Mouse (Mus musculus): ENCODE measurements around the gene Pradc1. TPM values are rescaled to one million over a fixed set of nuclear protein-coding genes. Genes with fewer than 3 reads are reported as not detected.
"Not testable (repeated sequence)": the region's sequence is repeated elsewhere in the genome, so short reads cannot be mapped to it uniquely, and the experiment has no call there.

Pradc1 gene
- polyA plus RNA-seq, 1 experiment from 2014 or later, result 31.6 TPM

DNA sequence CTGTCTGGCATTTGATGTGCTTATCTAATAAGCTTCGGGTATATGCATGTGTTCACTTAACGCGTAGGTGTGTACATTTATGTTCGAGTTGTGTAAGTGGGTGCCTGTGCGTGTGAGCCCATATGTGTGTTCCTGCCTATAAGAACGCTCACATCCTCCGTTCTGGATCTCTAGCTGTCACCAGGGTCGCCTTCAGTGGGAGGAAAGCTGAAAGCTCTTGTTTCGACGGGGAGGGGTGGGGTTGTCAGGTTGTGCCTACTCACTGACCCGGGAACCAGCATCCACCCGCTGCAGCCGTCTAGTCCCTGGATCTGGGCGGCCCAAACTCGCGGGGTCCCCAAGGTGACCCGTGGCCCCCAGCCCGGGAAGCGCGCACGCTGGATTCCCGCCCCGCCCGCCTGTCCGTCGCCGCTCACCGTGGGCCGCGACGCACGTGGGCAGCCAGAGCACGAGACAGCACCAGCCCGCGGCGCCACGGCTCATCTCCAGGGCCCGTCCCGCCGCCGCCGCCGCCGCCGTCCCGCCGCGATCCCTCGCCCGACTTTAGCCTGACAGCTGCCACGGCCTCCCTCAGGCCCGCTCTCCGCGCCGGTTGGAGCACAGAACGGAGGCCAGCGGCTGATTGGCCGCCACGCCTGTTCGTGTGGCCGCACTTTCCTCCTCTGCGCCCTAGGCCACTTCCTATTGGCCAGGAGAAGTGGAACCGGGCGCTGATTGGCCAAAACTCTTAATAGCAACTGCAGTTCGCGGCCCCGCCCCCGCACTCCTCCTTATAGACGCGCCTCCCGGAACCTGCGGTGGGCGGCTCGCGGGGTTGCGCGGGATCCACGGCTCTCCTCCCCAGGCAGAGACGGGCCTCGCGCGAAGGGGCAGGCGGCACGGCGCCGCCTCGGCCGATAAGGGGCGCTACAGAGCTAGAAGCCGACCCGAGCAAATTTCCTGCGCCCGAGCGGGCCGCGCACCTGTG, 790 bp downstream of the Pradc1 start, which contains the start of gene Cct7:
TSS of gene Cct7 (plus strand) at position 818 of the 967 bp plus-strand sequence.
- Histone ChIP-seq H3K4me1 (peaks cover 42% of the 10 kb centered on the region), H3K4me3 (peak within 1 kb of the TSS; percentile 92), H3K9ac (peak within 1 kb of the TSS; percentile 97), H3K27ac (replicated peaks) (peak within 1 kb of the TSS; percentile 88), H3K4me2 (peak within 1 kb of the TSS; percentile 98), H3K36me3 (peaks cover 29% of the 10 kb centered on the region), H3K9me3 (no peaks in the 10 kb centered on the region), H3K27me3 (replicated peaks) (no peaks in the 10 kb centered on the region)
- ATAC-seq (ENCODE audit: extremely low read depth, insufficient number of reproducible peaks, low FRiP score, low TSS enrichment), result peak; percentile 93
- 1% methylated on average over 91 of the region's 96 CpGs for WGBS

DNA sequence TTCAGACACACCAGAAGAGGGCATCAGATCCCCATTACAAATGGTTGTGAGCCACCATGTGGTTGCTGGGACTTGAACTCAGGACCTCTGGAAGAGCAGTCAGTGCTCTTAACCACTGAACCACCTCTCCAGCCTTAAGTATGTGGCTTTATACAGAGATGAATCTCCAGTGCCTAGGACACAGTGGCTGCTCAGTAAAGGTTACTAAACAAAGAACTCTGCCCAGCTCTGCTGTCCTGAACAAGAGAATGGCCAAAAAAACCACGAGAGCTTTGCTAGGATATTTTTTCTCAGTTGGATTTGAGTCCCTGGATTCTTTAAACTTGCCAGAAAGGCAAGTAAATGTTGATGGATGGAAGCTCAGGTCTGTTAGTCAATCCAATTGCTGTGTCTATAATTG, 1.6 kb downstream of the Pradc1 start:
- peaks cover 36% of the 10 kb centered on the region for H3K4me1 ChIP-seq
- 62% methylated on average over 1 of the region's 1 CpGs for WGBS
- H3K27ac ChIP-seq (replicated peaks); H3K9me3 ChIP-seq; H3K27me3 ChIP-seq (replicated peaks); ATAC-seq (ENCODE audit: extremely low read depth, insufficient number of reproducible peaks, low FRiP score, low TSS enrichment): not testable (repeated sequence)
- H3K36me3 ChIP-seq, result peaks cover 37% of the 10 kb centered on the region
- peak overlapping the region; percentile 98 for H3K4me2 ChIP-seq
- H3K4me3 ChIP-seq, result peak overlapping the region; percentile 92
- peak overlapping the region; percentile 91 for H3K9ac ChIP-seq

DNA sequence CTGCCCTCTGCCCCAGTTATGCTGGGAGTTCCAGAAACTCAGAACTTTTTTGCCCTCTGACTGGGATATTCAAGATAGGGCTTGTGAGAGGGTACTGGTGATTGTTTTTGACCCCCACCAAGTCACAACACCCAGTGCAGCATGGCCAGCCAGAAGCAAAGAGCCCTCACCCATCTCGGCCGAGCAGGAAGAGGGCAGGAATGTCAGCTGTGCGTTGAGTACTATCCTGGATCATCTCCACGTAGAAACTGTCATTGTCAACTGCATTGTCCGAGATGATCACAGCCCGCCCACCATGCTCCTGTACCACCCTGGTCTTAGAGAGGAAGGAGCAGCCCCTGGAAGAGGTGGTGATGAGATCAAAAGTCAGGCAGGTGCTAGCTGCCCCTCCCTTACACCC, 4.4 kb downstream of the Pradc1 start:
- Histone ChIP-seq H3K36me3 (peaks cover 59% of the 10 kb centered on the region), H3K4me3 (no peak overlapping the region), H3K27me3 (replicated peaks) (no peaks in the 10 kb centered on the region), H3K9ac (no peak overlapping the region), H3K9me3 (no peaks in the 10 kb centered on the region), H3K4me1 (peaks cover 8% of the 10 kb centered on the region), H3K27ac (replicated peaks) (no peak overlapping the region), H3K4me2 (no peak overlapping the region)
- 81% methylated on average over 6 of the region's 6 CpGs for WGBS
- ATAC-seq (ENCODE audit: extremely low read depth, insufficient number of reproducible peaks, low FRiP score, low TSS enrichment), result no peak

DNA sequence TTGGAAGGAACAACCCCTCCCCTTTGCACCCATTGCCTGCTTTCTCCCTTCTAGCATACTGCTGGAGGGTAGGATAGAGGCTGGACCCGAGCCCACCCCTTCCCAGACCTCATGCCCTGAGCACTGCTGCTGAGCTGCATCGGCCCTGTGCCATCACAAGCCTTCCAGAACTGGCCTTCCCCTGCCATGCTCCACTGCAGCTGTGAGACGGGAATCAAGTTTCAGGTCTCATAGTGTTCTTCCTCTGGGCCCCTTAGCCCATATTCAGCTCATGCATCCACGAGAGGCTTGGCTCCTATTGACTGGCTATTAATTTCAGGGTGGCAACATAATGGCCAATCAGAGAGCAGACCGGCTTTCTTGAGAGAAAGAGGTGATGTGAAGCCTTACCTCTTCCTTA, 6.5 kb downstream of the Pradc1 start:
- peaks cover 79% of the 10 kb centered on the region for H3K36me3 ChIP-seq

DNA sequence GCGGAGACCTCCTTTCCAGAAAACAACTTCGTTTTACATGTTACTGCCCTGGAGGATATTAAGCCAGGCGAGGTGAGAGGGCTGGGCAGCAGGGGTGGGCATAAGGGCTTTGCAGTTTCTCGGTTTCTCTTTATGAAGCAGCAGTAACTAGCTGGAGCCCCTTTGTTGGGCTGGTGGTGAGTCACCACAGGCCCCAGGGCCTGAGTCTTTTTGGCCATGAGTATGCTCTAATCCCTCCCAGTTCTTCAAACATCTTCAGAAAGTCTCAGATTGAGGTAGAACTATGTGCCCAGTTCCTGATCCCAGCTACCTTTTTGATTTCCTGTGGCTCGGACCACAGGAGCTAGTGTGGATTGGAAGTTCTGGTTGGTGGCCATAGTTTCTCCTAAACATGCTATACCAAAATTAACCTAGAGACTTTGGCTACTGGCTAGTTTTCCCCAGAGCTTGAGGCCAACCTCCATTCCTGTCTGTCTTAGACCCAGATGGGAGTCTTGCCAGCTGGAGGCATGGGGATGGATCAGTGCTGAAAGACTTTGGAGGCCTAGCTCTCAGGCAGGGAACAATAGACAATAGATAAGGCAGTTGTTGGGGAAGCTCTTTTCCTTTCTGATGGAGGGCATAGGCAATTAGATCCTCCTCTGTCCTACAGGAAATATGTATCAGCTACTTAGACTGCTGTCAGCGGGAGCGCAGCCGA, 7.4 kb downstream of the Pradc1 start:
- ATAC-seq (ENCODE audit: extremely low read depth, insufficient number of reproducible peaks, low FRiP score, low TSS enrichment), result no peak
- Histone ChIP-seq H3K9me3 (no peaks in the 10 kb centered on the region), H3K36me3 (peaks cover 88% of the 10 kb centered on the region), H3K4me1 (0 out of 2 replicates have a peak, but pooled peaks cover 4% of the 10 kb centered on the region), H3K27me3 (replicated peaks) (no peaks in the 10 kb centered on the region), H3K27ac (replicated peaks) (no peak overlapping the region), H3K9ac (no peak overlapping the region), H3K4me3 (no peak overlapping the region), H3K4me2 (no peak overlapping the region)
- WGBS, result 81% methylated on average over 8 of the region's 8 CpGs

More for the DNA sequence above, 6.5 kb downstream of the Pradc1 start:
- H3K27ac ChIP-seq (replicated peaks), result no peak overlapping the region
- 85% methylated on average over 5 of the region's 5 CpGs for WGBS
- H3K4me2 ChIP-seq, result no peak overlapping the region
- H3K4me3 ChIP-seq, result no peak overlapping the region
- H3K9me3 ChIP-seq, result no peaks in the 10 kb centered on the region
- H3K4me1 ChIP-seq, result peaks cover 6% of the 10 kb centered on the region
- ATAC-seq (ENCODE audit: extremely low read depth, insufficient number of reproducible peaks, low FRiP score, low TSS enrichment), result no peak
- H3K27me3 ChIP-seq (replicated peaks), result no peaks in the 10 kb centered on the region
- H3K9ac ChIP-seq, result no peak overlapping the region

DNA sequence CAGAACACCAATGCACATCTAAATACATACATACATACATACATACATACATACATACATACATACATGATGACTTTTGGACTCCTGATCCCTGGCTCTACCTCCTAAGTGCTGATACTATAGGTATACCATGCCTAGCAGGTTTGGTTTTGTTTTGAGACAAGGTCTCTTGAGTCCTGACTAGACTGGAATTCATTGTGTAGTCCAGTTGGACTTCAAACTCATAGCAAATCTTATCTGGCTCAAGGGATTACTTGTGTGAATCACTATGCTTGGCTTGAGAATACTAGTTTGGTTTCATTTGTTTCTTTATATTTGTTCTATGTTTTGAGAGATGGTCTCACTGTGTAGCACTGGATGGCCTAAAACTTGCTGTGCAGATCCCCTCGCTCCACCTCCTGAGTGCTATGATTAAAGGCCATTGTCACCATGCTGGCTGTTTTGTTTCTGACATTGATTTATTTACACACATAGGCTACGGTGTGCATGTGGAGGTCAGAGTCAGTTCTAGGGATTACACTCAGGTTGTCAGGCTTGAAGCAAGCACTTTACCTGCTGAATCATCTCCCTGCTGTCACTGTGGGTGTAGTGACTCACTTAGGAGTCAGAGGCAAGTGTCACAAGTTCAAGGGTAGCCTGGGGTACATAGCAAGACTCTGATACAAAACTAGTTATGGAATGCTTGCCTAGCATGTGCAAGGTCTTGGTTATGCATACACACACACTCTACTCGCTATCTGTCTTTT, 8.1 kb downstream of the Pradc1 start:
- WGBS, result 86% methylated on average over 3 of the region's 3 CpGs
- Histone ChIP-seq H3K27me3 (replicated peaks) (no peaks in the 10 kb centered on the region), H3K36me3 (peaks cover 96% of the 10 kb centered on the region)

DNA sequence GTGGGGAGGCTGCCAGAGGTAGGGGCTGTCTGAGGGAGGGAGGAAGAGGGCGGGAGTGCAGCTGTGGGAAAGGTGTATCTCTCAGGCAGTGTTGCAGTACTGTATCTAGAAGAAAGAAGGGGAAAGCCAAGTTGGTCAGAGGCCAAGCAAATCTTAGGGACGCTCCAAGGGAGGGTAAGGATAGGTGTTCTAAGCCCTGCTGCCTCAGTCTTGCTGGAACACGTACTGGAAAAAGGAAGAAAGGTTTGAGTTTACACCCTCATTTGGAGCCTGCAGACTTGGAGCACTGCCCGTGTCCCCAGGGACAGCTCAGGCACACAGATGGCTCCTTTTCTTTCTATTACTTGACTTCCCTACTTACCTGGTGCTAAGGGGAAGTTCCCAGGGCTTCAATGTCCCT, 10.6 kb downstream of the Pradc1 start:
- no peak for ATAC-seq (ENCODE audit: extremely low read depth, insufficient number of reproducible peaks, low FRiP score, low TSS enrichment)
- Histone ChIP-seq H3K9me3 (no peaks in the 10 kb centered on the region), H3K27ac (replicated peaks) (no peak overlapping the region), H3K27me3 (replicated peaks) (no peaks in the 10 kb centered on the region), H3K4me3 (no peak overlapping the region), H3K4me1 (0 out of 2 replicates have a peak, but pooled peaks cover 8% of the 10 kb centered on the region), H3K4me2 (no peak overlapping the region), H3K36me3 (peaks cover 79% of the 10 kb centered on the region), H3K9ac (no peak overlapping the region)
- WGBS, result 80% methylated on average over 4 of the region's 4 CpGs

More for the DNA sequence above, 8.1 kb downstream of the Pradc1 start:
- no peak overlapping the region for H3K27ac ChIP-seq (replicated peaks)
- H3K4me2 ChIP-seq, result no peak overlapping the region
- H3K4me1 ChIP-seq, result 0 out of 2 replicates have a peak, but pooled peaks cover 4% of the 10 kb centered on the region
- H3K4me3 ChIP-seq, result no peak overlapping the region
- ATAC-seq (ENCODE audit: extremely low read depth, insufficient number of reproducible peaks, low FRiP score, low TSS enrichment), result no peak
- H3K9ac ChIP-seq, result no peak overlapping the region
- no peaks in the 10 kb centered on the region for H3K9me3 ChIP-seq

DNA sequence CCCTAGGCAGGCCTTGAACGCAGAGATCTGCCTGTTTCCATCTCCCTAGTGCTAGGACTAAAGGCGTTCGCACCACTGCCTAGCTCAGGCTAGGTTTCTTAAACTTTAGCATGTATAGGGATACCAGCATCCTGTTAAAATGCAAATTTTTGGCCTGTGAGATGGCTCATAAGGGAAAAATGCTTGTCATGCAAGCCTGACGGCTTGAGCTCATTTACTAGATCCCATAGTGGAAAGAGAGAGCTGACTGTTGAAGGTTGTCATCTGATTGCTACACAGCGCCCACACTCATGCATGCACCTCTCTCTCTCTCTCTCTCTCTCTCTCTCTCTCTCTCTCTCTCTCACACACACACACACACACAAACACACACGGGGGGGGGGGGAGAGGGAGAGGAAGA, 15.1 kb downstream of the Pradc1 start:
- Histone ChIP-seq H3K9ac (no peak overlapping the region), H3K36me3 (peaks cover 36% of the 10 kb centered on the region), H3K9me3 (no peaks in the 10 kb centered on the region), H3K4me1 (peaks cover 23% of the 10 kb centered on the region), H3K4me2 (no peak overlapping the region), H3K4me3 (no peak overlapping the region), H3K27ac (replicated peaks) (no peak overlapping the region), H3K27me3 (replicated peaks) (no peaks in the 10 kb centered on the region)
- WGBS, result 77% methylated on average over 5 of the region's 6 CpGs
- ATAC-seq (ENCODE audit: extremely low read depth, insufficient number of reproducible peaks, low FRiP score, low TSS enrichment), result no peak

DNA sequence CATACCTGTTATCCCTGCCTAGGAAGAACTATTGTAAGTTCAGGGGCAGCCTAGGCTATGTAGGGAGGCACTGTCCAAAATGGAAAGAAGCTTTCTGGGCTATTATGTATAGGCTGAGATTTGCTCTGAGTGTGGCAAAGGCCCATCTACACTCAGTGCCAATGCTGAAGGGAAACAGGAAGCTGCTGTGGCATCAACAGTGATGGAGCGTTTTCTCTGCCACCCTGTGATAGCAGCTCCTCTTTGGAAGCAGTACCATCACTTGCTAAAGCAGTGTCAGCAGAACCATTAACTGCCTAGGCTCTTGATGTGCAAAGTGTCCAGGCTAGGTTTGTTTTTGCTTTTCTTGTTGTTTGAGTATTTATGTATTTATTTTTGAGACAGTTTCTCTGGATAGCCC, 15.6 kb downstream of the Pradc1 start:
- Histone ChIP-seq H3K9ac (no peak overlapping the region), H3K4me3 (no peak overlapping the region), H3K27ac (replicated peaks) (no peak overlapping the region), H3K4me2 (no peak overlapping the region), H3K9me3 (no peaks in the 10 kb centered on the region), H3K4me1 (peaks cover 23% of the 10 kb centered on the region), H3K36me3 (peaks cover 31% of the 10 kb centered on the region), H3K27me3 (replicated peaks) (no peaks in the 10 kb centered on the region)
- 67% methylated on average over 1 of the region's 1 CpGs for WGBS
- ATAC-seq (ENCODE audit: extremely low read depth, insufficient number of reproducible peaks, low FRiP score, low TSS enrichment), result no peak

DNA sequence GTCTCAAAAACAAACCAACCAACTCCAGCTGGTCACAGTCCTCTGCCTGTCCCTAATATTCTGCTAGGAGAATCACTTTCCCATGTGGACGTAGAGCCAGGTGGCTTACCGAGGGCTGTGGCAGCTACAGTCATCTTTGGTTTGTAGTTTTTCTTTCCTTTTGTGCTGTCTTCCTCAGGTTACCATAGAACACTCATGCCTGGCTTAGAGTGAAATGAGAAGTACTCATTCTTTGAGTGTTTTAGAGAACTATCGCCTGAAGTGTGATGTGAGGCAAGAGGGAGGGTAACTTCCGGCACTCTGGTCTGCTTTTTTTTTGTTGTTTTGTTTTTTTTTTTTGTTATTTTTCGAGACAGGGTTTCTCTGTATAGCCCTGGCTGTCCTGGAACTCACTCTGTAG, 17.9 kb downstream of the Pradc1 start:
- ATAC-seq (ENCODE audit: extremely low read depth, insufficient number of reproducible peaks, low FRiP score, low TSS enrichment), result no peak
- WGBS, result 68% methylated on average over 5 of the region's 5 CpGs

More for the DNA sequence above, 17.9 kb downstream of the Pradc1 start:
- Histone ChIP-seq H3K4me1 (peaks cover 20% of the 10 kb centered on the region), H3K27ac (replicated peaks) (no peak overlapping the region), H3K4me2 (no peak overlapping the region), H3K4me3 (no peak overlapping the region), H3K27me3 (replicated peaks) (0 out of 2 replicates have a peak, but pooled peaks cover 3% of the 10 kb centered on the region), H3K9me3 (no peaks in the 10 kb centered on the region), H3K36me3 (peaks cover 8% of the 10 kb centered on the region), H3K9ac (no peak overlapping the region)
